Mouse (Mus musculus) yolk sac, embryonic 10.5 days (tissue): Measurements from ENCODE around the gene Ube2l3.
A peak's percentile ranks its signal among the peaks of the same experiment; 100 is the strongest.

Experiments
- DNase-seq: peaks from one replicate; pipeline ENCODE4 v3.0.0-alpha.2; 2017; ENCODE audit warnings: low spot score

Gene Ube2l3

GRCm38 (mm10) chr16:17146772-17147235 lies 55.6 kb downstream of the Ube2l3 start, which contains the start of gene Ccdc116:
Gene Ccdc116 (minus strand): TSS chr16:17147229.
- peak; percentile 81 for DNase-seq

DNA sequence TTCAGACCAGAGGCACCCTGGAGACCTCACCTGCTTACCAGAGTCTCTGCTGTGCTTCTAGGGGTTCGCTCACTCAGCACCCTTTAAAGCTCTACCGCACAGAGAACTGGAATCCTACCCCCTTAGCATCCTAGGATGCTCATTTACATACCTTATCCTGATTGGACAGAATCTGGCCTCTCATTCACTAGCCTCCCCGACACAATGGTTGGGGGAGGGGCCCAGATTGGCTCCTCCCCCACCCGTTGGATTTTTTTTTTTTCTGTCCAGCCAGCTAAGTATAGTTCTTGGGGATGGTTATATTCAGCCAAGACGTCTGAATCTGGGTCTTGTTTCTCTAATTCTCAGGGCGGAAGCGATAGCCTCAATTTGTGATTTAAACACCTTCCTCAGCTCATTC lies 58.1 kb downstream of the Ube2l3 start, which contains the start of gene Ydjc:
TSS of gene Ydjc (plus strand) at position 283 of the 400 bp plus-strand sequence.
- DNase-seq = no peak

DNA sequence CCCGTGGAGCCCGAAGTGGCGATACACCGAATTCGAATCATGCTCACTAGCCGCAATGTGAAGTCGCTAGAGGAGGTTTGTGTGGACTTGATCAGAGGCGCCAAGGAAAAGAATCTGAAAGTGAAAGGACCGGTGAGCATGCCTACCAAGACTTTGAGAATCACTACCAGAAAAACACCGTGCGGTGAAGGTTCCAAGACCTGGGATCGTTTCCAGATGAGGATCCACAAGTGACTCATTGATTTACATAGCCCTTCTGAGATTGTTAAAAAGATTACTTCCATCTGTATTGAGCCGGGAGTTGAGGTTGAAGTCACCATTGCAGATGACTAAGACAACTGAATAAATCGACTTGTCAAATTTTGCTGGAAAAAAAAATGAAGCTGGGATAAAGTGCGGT lies 65.1 kb downstream of the Ube2l3 start:
- no peak for DNase-seq

DNA sequence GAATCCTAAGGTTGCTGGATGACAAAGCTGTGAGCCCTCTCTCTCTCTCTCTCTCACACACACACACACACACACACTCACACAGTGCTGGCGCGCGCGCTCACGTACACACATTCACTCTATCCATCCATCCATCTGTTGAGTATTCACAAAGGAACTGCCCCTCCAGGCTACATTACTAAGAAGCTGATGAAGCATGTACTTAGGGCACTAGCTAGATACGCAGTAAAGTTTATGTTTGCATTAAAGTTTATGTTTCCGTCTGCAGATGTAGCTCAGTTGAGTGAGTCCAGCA lies 69.6 kb downstream of the Ube2l3 start:
- DNase-seq = no peak

- peak; percentile 97 for DNase-seq
These were observed 70.2 kb downstream of the Ube2l3 start, which contains the start of gene Sdf2l1 for GRCm38 (mm10) chr16:17132089-17132905. Gene Sdf2l1 (minus strand): TSS chr16:17132383.

DNA sequence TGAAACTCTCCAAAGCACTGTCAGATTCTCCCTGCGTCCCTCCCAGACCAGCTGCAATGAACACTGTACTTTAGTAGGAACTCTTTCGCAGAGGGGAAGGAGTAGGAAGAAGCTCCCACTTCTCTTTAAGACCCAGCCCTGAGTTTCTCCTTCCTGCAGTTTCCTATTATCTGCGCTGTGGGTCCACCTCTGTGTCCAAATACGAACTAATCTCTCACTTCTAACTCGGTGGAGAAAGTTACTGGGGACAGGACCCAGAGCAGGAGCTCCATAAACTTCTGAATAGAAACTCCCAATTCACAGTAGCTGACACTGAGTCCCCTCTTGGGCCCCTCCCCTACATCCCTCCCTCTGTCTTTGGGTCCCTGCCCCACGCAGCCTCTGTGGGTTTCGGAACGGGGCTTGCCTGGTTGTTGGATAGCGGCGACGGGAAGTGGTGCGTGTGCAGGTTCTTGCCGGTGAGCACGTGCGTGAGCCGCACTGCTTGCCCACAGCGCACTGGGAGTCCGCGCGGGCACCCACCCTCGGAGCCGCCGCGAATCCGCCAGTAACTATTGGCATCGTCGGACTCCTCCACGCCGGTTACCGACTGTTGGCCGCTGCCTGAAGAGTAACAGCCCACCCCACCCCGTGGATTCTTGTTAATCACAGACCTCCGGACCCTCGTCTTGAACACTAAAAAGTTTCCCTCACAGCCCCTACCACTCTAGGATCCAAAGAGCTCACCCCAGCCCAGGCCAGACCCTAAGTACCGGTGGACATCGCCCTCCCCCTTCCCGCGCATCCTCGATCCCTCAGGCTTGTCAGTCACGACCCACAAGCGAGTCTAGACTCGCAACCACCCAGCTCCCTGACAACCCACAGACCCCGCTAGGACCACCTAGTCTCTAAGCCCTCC lies 71.0 kb downstream of the Ube2l3 start:
- no peak for DNase-seq

DNA sequence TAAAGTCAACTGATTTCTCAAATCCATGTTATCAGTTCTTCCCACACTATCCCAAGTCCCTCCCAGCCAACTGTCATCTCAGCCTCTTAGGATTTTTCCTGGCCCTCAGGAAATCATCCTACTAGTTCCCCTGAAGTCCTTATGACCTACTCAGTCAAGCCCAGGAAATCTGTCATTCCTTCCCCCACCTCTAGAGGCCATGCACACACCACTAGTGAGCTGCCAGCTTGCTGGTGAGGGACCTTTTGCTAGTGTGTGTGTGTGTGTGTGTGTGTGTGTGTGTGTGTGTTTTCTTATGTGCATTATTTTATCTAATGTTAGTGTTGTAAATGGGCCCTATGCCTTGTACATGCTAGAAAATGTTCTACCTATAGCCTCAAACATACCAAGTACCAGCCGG lies 75.2 kb downstream of the Ube2l3 start:
- peak; percentile 29 for DNase-seq

DNA sequence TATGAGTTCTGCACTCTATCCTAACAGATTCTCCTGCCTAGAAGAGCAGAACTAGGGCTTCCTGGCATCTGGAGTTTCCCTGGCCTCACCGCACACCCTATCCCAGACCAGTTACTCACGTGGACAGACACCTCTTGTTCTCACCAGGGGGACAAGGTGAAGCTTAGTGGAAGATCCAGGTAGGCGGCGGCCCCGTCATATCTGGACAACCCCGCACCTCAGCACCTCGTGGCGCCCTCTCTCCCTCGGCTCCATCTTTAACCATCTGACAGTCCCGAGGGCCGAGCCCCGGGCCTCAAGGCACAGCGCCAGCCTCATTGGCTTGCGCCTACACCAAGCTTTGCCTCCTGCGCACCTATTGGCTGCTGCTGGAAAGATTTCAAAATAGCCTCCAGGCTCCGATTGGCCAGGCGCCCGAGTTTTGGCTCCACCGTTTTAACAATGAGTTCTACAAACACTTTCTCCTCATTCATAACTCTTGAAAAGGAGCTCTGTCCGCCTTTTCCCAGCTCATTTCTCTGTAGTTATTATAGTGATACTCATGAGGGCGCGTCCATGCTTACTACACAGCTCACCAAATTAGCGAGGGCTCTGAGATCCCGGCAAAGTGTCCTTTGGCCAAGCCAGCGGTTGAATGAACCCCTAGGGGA lies 77.5 kb downstream of the Ube2l3 start, which contains the start of gene 2610318N02Rik:
TSS of gene 2610318N02Rik (minus strand) at position 297 of the 650 bp plus-strand sequence.
- peak; percentile 88 for DNase-seq

DNA sequence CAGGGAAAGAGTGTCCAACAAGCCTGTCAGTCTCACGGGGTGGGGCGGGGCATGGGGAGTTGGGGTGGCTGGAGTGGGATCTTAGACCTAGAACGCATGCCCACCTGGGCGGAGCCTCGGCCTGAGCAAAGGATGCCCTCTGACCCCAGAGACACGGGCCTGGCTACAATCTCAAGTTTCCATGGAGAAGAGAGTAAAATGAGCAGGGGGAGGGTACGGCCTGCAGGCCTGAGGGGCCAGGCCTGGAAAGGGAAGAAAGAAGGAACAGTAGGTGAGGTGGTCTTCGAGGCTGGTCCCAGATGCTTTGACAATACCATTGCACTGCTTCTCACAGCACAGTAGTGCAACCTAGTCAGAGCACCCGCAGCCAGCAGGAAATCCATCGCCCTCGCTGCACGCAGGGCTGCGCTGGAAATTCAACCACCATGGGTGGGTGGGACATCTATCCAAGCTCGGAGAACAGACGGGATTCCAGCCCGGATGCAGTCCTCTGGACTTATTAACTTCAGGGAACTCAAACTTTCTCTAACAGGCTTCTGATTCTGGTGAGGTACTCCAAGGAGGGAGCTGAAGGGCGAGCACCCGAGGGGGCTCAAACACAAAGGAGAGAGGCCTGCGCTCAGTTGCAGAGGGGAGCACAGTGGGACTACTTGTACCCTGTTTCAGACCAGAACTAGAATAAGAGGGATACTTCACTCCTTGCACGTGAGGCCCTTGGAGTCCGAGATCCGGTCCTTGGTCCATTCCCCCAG lies 78.2 kb downstream of the Ube2l3 start:
- peak; percentile 85 for DNase-seq

DNA sequence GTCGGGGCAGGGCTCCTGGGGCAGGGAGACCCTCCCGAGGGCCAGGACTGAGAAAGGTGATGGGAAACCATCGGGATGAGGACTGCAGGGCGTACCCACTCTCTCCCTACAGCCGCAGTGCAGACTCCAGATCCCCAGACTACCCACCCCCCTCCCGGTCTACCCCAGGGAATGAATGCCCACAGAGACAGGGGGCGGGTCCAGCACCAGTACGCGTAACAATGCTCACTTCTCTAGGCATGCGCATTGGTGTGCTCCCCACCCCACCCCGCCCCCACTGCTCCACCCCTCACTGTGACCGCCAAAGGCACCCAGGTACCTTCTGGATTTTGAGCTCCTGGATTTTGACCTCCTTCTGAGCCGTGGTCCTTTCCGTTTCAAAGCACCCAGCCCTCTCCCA lies 80.9 kb downstream of the Ube2l3 start:
- no peak for DNase-seq

- DNase-seq = no peak
These were observed 85.1 kb downstream of the Ube2l3 start for GRCm38 (mm10) chr16:17117309-17117799.

GRCm38 (mm10) chr16:17110771-17111743 lies 91.4 kb downstream of the Ube2l3 start, which contains the start of gene Ppil2:
Gene Ppil2 (minus strand): TSS chr16:17111257.
- peak; percentile 85 for DNase-seq

GRCm38 (mm10) chr16:17104600-17104999 lies 97.8 kb downstream of the Ube2l3 start:
- DNase-seq = no peak

GRCm38 (mm10) chr16:17102630-17103220 lies 99.7 kb downstream of the Ube2l3 start:
- no peak for DNase-seq
